Mouse (Mus musculus): ENCODE results near the gene Secisbp2. TPM values are rescaled to one million over a fixed set of nuclear protein-coding genes. Genes with fewer than 3 reads are reported as not detected.

The Secisbp2 gene
- polyA plus RNA-seq, 1 experiment from 2014 or later: 35.3 TPM

- H3K36me3 ChIP-seq: peaks cover 90% of the 10 kb centered on the region
- ATAC-seq: no peak
- no peak overlapping the region for H3K4me2 ChIP-seq (replicated peaks)
- no peak overlapping the region for H3K4me3 ChIP-seq (replicated peaks)
- no peaks in the 10 kb centered on the region for H3K9me3 ChIP-seq
- H3K27ac ChIP-seq: no peak overlapping the region
- no peak overlapping the region for H3K9ac ChIP-seq (replicated peaks)
- no peaks in the 10 kb centered on the region for H3K27me3 ChIP-seq
- H3K4me1 ChIP-seq (replicated peaks): no peaks in the 10 kb centered on the region
- whole genome bisulfite sequencing: 93% methylated on average over 4 of the region's 4 CpGs
Observed at GRCm38 (mm10) chr13:51676641-51677040, 25.1 kb downstream of the Secisbp2 start.

DNA sequence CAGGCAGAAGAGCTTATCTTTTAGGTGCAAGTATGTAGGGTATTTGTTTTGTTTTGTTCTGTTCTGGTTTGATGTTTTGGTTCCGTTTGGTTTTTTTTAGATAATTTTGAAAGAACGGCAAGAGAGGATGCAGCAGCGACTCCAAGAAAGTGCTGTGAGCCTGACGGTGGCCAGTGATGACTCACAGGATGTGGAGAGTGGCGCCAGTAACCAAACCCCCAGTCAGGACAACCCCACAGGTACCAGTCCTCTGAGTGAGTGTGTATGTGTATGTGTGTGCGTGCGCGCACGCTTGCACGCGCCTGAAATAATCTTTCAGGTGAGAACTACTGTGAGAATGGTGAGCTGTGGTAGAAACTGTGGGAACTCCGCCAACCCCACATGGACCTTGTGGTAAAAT is 25.5 kb downstream of the Secisbp2 start:
- ATAC-seq: no peak
- peaks cover 91% of the 10 kb centered on the region for H3K36me3 ChIP-seq

GRCm38 (mm10) chr13:51677630-51678185 is 26.2 kb downstream of the Secisbp2 start:
- Histone ChIP-seq H3K4me1 (replicated peaks) (no peaks in the 10 kb centered on the region), H3K27me3 (no peaks in the 10 kb centered on the region), H3K9me3 (no peaks in the 10 kb centered on the region), H3K4me3 (replicated peaks) (no peak overlapping the region), H3K4me2 (replicated peaks) (no peak overlapping the region), H3K9ac (replicated peaks) (no peak overlapping the region), H3K36me3 (peaks cover 97% of the 10 kb centered on the region), H3K27ac (no peak overlapping the region)
- WGBS: 95% methylated on average over 7 of the region's 7 CpGs
- ATAC-seq: no peak

More for the DNA sequence above, 25.5 kb downstream of the Secisbp2 start:
- Histone ChIP-seq H3K4me3 (replicated peaks) (no peak overlapping the region), H3K4me2 (replicated peaks) (no peak overlapping the region), H3K4me1 (replicated peaks) (no peaks in the 10 kb centered on the region), H3K27me3 (no peaks in the 10 kb centered on the region), H3K27ac (no peak overlapping the region), H3K9ac (replicated peaks) (no peak overlapping the region), H3K9me3 (no peaks in the 10 kb centered on the region)
- 96% methylated on average over 12 of the region's 12 CpGs for WGBS

GRCm38 (mm10) chr13:51678687-51679086 is 27.2 kb downstream of the Secisbp2 start:
- ATAC-seq: no peak
- peaks cover 98% of the 10 kb centered on the region for H3K36me3 ChIP-seq
- no peak overlapping the region for H3K4me3 ChIP-seq (replicated peaks)
- H3K27ac ChIP-seq: no peak overlapping the region
- no peaks in the 10 kb centered on the region for H3K27me3 ChIP-seq
- no peaks in the 10 kb centered on the region for H3K9me3 ChIP-seq
- WGBS: 92% methylated on average over 6 of the region's 6 CpGs
- H3K4me2 ChIP-seq (replicated peaks): no peak overlapping the region
- H3K9ac ChIP-seq (replicated peaks): no peak overlapping the region
- H3K4me1 ChIP-seq (replicated peaks): no peaks in the 10 kb centered on the region

DNA sequence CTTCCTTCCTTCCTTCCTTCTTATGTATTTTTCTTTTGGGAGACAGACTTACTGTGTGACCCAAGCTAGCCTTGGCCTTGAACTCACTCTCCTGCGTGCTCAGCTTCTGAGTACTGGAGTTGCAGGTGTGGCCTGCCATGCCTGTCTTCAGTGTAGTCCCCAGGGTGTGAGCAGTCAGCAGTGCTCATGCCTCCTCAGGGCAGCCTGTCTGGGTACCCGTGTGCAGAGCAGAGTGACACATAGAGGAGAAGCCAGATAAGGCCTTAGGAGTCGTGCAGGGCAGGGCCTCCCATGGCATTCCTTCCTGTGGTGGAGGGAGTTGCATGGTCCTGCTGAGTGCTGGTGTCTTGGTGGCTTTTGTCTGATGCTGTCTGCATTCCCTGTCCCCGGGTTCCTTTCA is 27.8 kb downstream of the Secisbp2 start:
- no peak overlapping the region for H3K27ac ChIP-seq
- H3K9ac ChIP-seq (replicated peaks): no peak overlapping the region
- peaks cover 97% of the 10 kb centered on the region for H3K36me3 ChIP-seq
- WGBS: 92% methylated on average over 4 of the region's 4 CpGs
- no peak for ATAC-seq
- H3K27me3 ChIP-seq: no peaks in the 10 kb centered on the region
- H3K4me1 ChIP-seq (replicated peaks): no peaks in the 10 kb centered on the region
- H3K4me3 ChIP-seq (replicated peaks): no peak overlapping the region
- H3K9me3 ChIP-seq: no peaks in the 10 kb centered on the region
- no peak overlapping the region for H3K4me2 ChIP-seq (replicated peaks)

GRCm38 (mm10) chr13:51681076-51681475 is 29.6 kb downstream of the Secisbp2 start:
- Histone ChIP-seq H3K27me3 (no peaks in the 10 kb centered on the region), H3K4me3 (replicated peaks) (no peak overlapping the region), H3K4me1 (replicated peaks) (no peaks in the 10 kb centered on the region), H3K27ac (no peak overlapping the region), H3K9ac (replicated peaks) (no peak overlapping the region), H3K4me2 (replicated peaks) (no peak overlapping the region), H3K36me3 (peaks cover 96% of the 10 kb centered on the region), H3K9me3 (no peaks in the 10 kb centered on the region)
- 87% methylated on average over 5 of the region's 5 CpGs for WGBS
- ATAC-seq: no peak

- Histone ChIP-seq H3K27ac (no peak overlapping the region), H3K4me3 (replicated peaks) (no peak overlapping the region), H3K4me2 (replicated peaks) (no peak overlapping the region), H3K27me3 (no peaks in the 10 kb centered on the region), H3K9me3 (no peaks in the 10 kb centered on the region), H3K4me1 (replicated peaks) (no peaks in the 10 kb centered on the region), H3K9ac (replicated peaks) (no peak overlapping the region), H3K36me3 (peaks cover 95% of the 10 kb centered on the region)
- 95% methylated on average over 8 of the region's 8 CpGs for WGBS
- no peak for ATAC-seq
Observed at GRCm38 (mm10) chr13:51681634-51682033, 30.1 kb downstream of the Secisbp2 start.

- Histone ChIP-seq H3K27ac (no peak overlapping the region), H3K4me1 (replicated peaks) (no peaks in the 10 kb centered on the region), H3K36me3 (peaks cover 85% of the 10 kb centered on the region), H3K9me3 (no peaks in the 10 kb centered on the region), H3K4me3 (replicated peaks) (no peak overlapping the region), H3K27me3 (no peaks in the 10 kb centered on the region), H3K4me2 (replicated peaks) (no peak overlapping the region), H3K9ac (replicated peaks) (no peak overlapping the region)
- WGBS: 95% methylated on average over 7 of the region's 7 CpGs
- ATAC-seq: no peak
Observed at GRCm38 (mm10) chr13:51685290-51685966, 33.9 kb downstream of the Secisbp2 start.

- H3K9me3 ChIP-seq: no peaks in the 10 kb centered on the region
- no peaks in the 10 kb centered on the region for H3K4me1 ChIP-seq (replicated peaks)
- no peak overlapping the region for H3K4me2 ChIP-seq (replicated peaks)
- H3K36me3 ChIP-seq: peaks cover 74% of the 10 kb centered on the region
- WGBS: 93% methylated on average over 5 of the region's 5 CpGs
- ATAC-seq: no peak
- no peak overlapping the region for H3K9ac ChIP-seq (replicated peaks)
- no peak overlapping the region for H3K27ac ChIP-seq
- H3K27me3 ChIP-seq: no peaks in the 10 kb centered on the region
- no peak overlapping the region for H3K4me3 ChIP-seq (replicated peaks)
Observed at GRCm38 (mm10) chr13:51686966-51687365, 35.5 kb downstream of the Secisbp2 start.

DNA sequence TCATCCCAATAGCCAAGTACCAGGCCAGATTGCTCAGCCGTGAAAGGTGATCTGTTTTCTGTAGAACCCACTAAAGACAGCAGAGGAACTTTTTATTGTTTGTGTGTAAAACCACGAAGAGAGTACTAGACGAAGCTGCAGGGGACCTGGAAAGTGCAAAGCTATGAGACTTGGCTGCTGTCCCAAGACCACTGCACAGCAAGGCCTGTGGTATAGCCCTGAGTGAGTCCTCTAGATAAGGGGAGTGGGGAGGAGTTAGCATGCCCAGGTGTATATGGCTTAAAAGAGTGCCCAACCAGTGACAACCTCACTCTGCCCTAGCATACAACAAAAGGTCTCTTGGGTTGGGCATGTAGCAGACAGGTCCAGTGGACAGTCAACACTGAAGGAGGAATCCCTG is 37.2 kb downstream of the Secisbp2 start:
- H3K9ac ChIP-seq (replicated peaks): no peak overlapping the region
- H3K27ac ChIP-seq: no peak overlapping the region
- no peak overlapping the region for H3K4me3 ChIP-seq (replicated peaks)
- H3K36me3 ChIP-seq: peaks cover 58% of the 10 kb centered on the region
- ATAC-seq: no peak
- no peaks in the 10 kb centered on the region for H3K9me3 ChIP-seq
- WGBS: 50% methylated on average over 3 of the region's 3 CpGs
- no peak overlapping the region for H3K4me2 ChIP-seq (replicated peaks)
- H3K27me3 ChIP-seq: no peaks in the 10 kb centered on the region
- no peaks in the 10 kb centered on the region for H3K4me1 ChIP-seq (replicated peaks)

DNA sequence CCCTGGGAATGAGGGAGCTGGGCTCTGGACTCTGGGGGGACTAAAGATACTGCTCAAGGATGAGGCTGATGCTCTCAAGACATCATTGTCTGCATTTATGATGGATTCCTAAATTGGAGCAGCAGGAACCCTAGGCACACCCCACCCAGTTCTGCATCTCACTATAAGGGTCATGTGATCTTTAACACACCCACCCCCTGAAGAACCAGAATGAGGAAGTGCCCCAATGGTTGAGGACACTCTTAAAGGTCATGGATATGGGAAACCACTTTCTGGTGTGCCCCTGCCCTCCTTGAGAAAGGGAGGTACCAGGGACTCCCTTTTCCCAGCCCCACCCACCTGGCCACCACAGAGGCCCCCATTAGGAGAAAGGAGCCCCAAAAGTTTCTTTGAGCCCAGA is 45.0 kb downstream of the Secisbp2 start:
- Histone ChIP-seq H3K27me3 (no peaks in the 10 kb centered on the region), H3K4me1 (replicated peaks) (no peaks in the 10 kb centered on the region), H3K36me3 (peaks cover 4% of the 10 kb centered on the region), H3K4me3 (replicated peaks) (no peak overlapping the region), H3K27ac (no peak overlapping the region), H3K9ac (replicated peaks) (no peak overlapping the region), H3K4me2 (replicated peaks) (no peak overlapping the region), H3K9me3 (no peaks in the 10 kb centered on the region)
- no peak for ATAC-seq

DNA sequence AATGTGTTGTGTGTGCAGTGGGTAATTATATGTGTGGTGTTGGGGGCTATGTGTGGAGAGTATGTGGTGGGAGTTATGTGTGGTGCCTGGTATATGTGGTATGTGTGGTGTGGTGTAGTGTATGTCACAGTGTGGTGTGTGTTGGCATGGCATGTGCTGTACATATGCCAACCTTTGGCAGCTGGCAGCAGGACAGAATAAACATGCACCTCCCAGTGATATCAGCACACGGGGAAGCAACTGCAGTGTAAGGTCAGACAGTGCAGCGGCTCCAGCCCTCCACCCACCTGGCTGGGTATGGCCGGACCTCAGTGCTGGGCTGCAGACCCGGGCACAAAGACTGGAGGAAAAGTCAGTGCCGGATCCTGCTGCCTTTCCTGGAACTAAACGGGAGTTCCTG is 46.0 kb downstream of the Secisbp2 start:
- Histone ChIP-seq H3K27ac (no peak overlapping the region), H3K4me3 (replicated peaks) (no peak overlapping the region), H3K4me1 (replicated peaks) (no peaks in the 10 kb centered on the region), H3K27me3 (no peaks in the 10 kb centered on the region), H3K9me3 (no peaks in the 10 kb centered on the region), H3K36me3 (peaks cover 5% of the 10 kb centered on the region), H3K9ac (replicated peaks) (no peak overlapping the region), H3K4me2 (replicated peaks) (no peak overlapping the region)
- peak; percentile 50; the same call in 1 of the 2 replicates for ATAC-seq
- 88% methylated on average over 6 of the region's 6 CpGs for WGBS

DNA sequence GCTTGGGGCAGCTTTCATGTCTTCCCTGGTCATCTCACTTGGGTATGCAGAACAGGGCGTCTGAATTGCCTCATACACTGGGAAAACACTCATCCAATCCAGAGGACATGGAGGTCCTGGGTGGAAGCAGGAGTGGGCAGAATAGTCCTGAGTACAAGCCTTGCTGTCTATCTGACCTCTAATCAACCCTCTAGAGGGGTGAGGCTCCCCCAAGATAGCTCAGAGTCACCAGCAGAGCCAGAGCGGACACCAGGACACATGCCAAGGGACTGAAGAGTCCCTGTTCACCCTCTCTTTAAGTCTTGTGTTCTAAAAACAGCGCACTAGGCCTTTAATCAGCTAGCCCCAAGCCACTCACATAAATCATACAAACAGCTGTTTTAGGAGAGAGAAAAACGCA is 46.4 kb downstream of the Secisbp2 start:
- Histone ChIP-seq H3K4me3 (replicated peaks) (no peak overlapping the region), H3K9me3 (no peaks in the 10 kb centered on the region), H3K27me3 (no peaks in the 10 kb centered on the region), H3K4me1 (replicated peaks) (no peaks in the 10 kb centered on the region), H3K9ac (replicated peaks) (no peak overlapping the region), H3K27ac (no peak overlapping the region), H3K4me2 (replicated peaks) (no peak overlapping the region), H3K36me3 (peaks cover 8% of the 10 kb centered on the region)
- 85% methylated on average over 4 of the region's 4 CpGs for WGBS
- ATAC-seq: no peak
